Mouse (Mus musculus) MEL (cell line): Measurements from ENCODE around the gene Pla1a. TPM values are rescaled to one million over a fixed set of nuclear protein-coding genes. Genes with fewer than 3 reads are reported as not detected.

Source experiments
- DNase-seq: peaks from one replicate; pipeline ENCODE4 v3.0.0; 2011; ENCODE audit warnings: low read depth, low spot score
- H3K27ac ChIP-seq: 2 replicates; pipeline ENCODE4 v1.5.1; 2012; ENCODE audit warnings: low read depth, mild to moderate bottlenecking, control low read depth, low read length, moderate library complexity; ENCODE audit not compliant: control insufficient read depth
- H3K27me3 ChIP-seq, 2 experiments: fragments of 150-350 bp in 1 of 2; sonication (generic) in 1 of 2; 2 replicates each; pipeline ENCODE4 v1.6.1; 2012; ENCODE audit warnings: low read length in 2 of 2, mild to moderate bottlenecking in 2 of 2, improper control_type of control experiment in 1 of 2, moderate library complexity in 1 of 2; ENCODE audit not compliant: insufficient read depth in 2 of 2, control insufficient read depth in 1 of 2
- H3K36me3 ChIP-seq, 2 experiments: 2 replicates each; pipeline ENCODE4 v1.6.1; 2012 to 2014; ENCODE audit warnings: low read length in 2 of 2, improper control_type of control experiment in 1 of 2, inconsistent platforms in 1 of 2, mild to moderate bottlenecking in 1 of 2; ENCODE audit not compliant: insufficient read depth in 2 of 2, control insufficient read depth in 1 of 2
- H3K4me1 ChIP-seq, 2 experiments: fragments of 150-350 bp in 1 of 2; sonication (generic) in 1 of 2; 2 replicates each; pipeline ENCODE4 v1.6.1; 2012; ENCODE audit warnings: low read length in 2 of 2, improper control_type of control experiment in 1 of 2, mild to moderate bottlenecking in 1 of 2; ENCODE audit not compliant: insufficient read depth in 2 of 2, control insufficient read depth in 1 of 2
- H3K4me3 ChIP-seq, 2 experiments: fragments of 150-350 bp in 1 of 2; sonication (generic) in 1 of 2; 2 replicates each; pipeline ENCODE4 v1.5.1; 2012; ENCODE audit warnings: low read depth in 2 of 2, low read length in 2 of 2, mild to moderate bottlenecking in 2 of 2, moderate library complexity in 2 of 2, control low read depth in 1 of 2, improper control_type of control experiment in 1 of 2; ENCODE audit not compliant: control insufficient read depth in 1 of 2, insufficient read depth in 1 of 2
- H3K79me2 ChIP-seq: 2 replicates; pipeline ENCODE4 v1.6.1; 2012; ENCODE audit warnings: mild to moderate bottlenecking, low read length, moderate library complexity; ENCODE audit not compliant: control insufficient read depth, poor library complexity, insufficient read depth
- H3K9ac ChIP-seq: 2 replicates; pipeline ENCODE4 v1.6.1; 2012; ENCODE audit warnings: low read depth, mild to moderate bottlenecking, control low read depth, low read length, moderate library complexity; ENCODE audit not compliant: control insufficient read depth, poor library complexity, severe bottlenecking
- H3K9me3 ChIP-seq: fragments of 150-350 bp; sonication (generic); replicated peaks from 2 replicates; pipeline ENCODE4 v1.6.1; 2012; ENCODE audit warnings: mild to moderate bottlenecking, low read length, improper control_type of control experiment, moderate library complexity; ENCODE audit not compliant: insufficient read depth
- BHLHE40 ChIP-seq: IDR thresholded peaks from 2 replicates; pipeline ENCODE4 v1.6.1; 2012; ENCODE audit warnings: low read depth, mild to moderate bottlenecking, inconsistent platforms, low read length, improper control_type of control experiment, borderline replicate concordance
- CHD1 ChIP-seq: IDR thresholded peaks from 2 replicates; pipeline ENCODE4 v1.6.1; 2012; ENCODE audit warnings: low read depth, mild to moderate bottlenecking, inconsistent platforms, low read length, improper control_type of control experiment
- CTCF ChIP-seq, 3 experiments: IDR thresholded peaks in 2 of 3; conservative IDR thresholded peaks in 1 of 3; 2 replicates each; pipeline ENCODE4 v1.5.1; 2011 to 2012; ENCODE audit warnings: low read length in 3 of 3, low read depth in 2 of 3, mild to moderate bottlenecking in 2 of 3, improper control_type of control experiment in 1 of 3, inconsistent platforms in 1 of 3, mixed read lengths in 1 of 3, moderate library complexity in 1 of 3; ENCODE audit not compliant: control insufficient read depth in 1 of 3, insufficient read depth in 1 of 3, poor library complexity in 1 of 3, severe bottlenecking in 1 of 3
- EP300 ChIP-seq, 2 experiments: IDR thresholded peaks; 2 replicates each; pipeline ENCODE4 v1.6.1; 2011; ENCODE audit warnings: improper control_type of control experiment in 2 of 2, low read length in 2 of 2, low read depth in 1 of 2, mild to moderate bottlenecking in 1 of 2
- ETS1 ChIP-seq: IDR thresholded peaks from 2 replicates; pipeline ENCODE4 v1.6.1; 2012; ENCODE audit warnings: low read depth, mild to moderate bottlenecking, inconsistent platforms, low read length, improper control_type of control experiment, moderate library complexity
- JUND ChIP-seq: IDR thresholded peaks from 2 replicates; pipeline ENCODE4 v1.6.1; 2011; ENCODE audit warnings: low read depth, mild to moderate bottlenecking, improper control_type of control experiment, low read length
- KAT2A ChIP-seq: conservative IDR thresholded peaks from 2 replicates; pipeline ENCODE4 v1.6.1; 2012; ENCODE audit warnings: low read depth, low read length, improper control_type of control experiment, inconsistent platforms
- MAZ ChIP-seq: IDR thresholded peaks from 2 replicates; pipeline ENCODE4 v1.6.1; 2012; ENCODE audit warnings: low read depth, mild to moderate bottlenecking, inconsistent platforms, low read length, improper control_type of control experiment
- MEF2A ChIP-seq: IDR thresholded peaks from 2 replicates; pipeline ENCODE4 v1.6.1; 2014; ENCODE audit warnings: low read depth, mild to moderate bottlenecking, inconsistent platforms, low read length, improper control_type of control experiment; ENCODE audit not compliant: poor library complexity, insufficient replicate concordance, severe bottlenecking; ENCODE audit errors: extremely low read depth
- MYC ChIP-seq: IDR thresholded peaks from 2 replicates; pipeline ENCODE4 v1.6.1; 2011; ENCODE audit warnings: low read depth, mild to moderate bottlenecking, low read length, improper control_type of control experiment, moderate library complexity
- NELFE ChIP-seq: IDR thresholded peaks from 2 replicates; pipeline ENCODE4 v1.6.1; 2011; ENCODE audit warnings: low read depth, low read length, improper control_type of control experiment
- NRF1 ChIP-seq: IDR thresholded peaks from 2 replicates; pipeline ENCODE4 v1.6.1; 2014; ENCODE audit warnings: low read depth, mild to moderate bottlenecking, inconsistent platforms, low read length, improper control_type of control experiment, moderate library complexity; ENCODE audit not compliant: poor library complexity, insufficient read depth, severe bottlenecking
- TAL1 ChIP-seq: IDR thresholded peaks from 2 replicates; pipeline ENCODE4 v1.6.1; 2012; ENCODE audit warnings: mild to moderate bottlenecking, inconsistent platforms, low read length, moderate library complexity, mixed read lengths
- TBP ChIP-seq: IDR thresholded peaks from 2 replicates; pipeline ENCODE4 v1.8.0; 2011; ENCODE audit warnings: low read depth, low read length, improper control_type of control experiment
- ZC3H11A ChIP-seq: IDR thresholded peaks from 2 replicates; pipeline ENCODE4 v1.6.1; 2012; ENCODE audit warnings: low read depth, mild to moderate bottlenecking, inconsistent platforms, low read length, improper control_type of control experiment
- ZKSCAN1 ChIP-seq: IDR thresholded peaks from 2 replicates; pipeline ENCODE4 v1.6.1; 2012; ENCODE audit warnings: low read depth, mild to moderate bottlenecking, inconsistent platforms, low read length, improper control_type of control experiment, moderate library complexity
- ZMIZ1 ChIP-seq: IDR thresholded peaks from 2 replicates; pipeline ENCODE4 v1.6.1; 2012; ENCODE audit warnings: low read depth, mild to moderate bottlenecking, inconsistent platforms, low read length, improper control_type of control experiment, moderate library complexity
- ZNF384 ChIP-seq: IDR thresholded peaks from 2 replicates; pipeline ENCODE4 v1.6.1; 2012; ENCODE audit warnings: low read depth, mild to moderate bottlenecking, inconsistent platforms, low read length, improper control_type of control experiment
- polyA plus RNA-seq, 2 experiments: library from polyadenylated mRNA; stranded (reverse) in 1 of 2; unstranded in 1 of 2; fragments of >175 nt in 1 of 2; fragments of >200 nt in 1 of 2; gene quantifications; 2 replicates each; pipeline versions ENCODE4 v1.2.1 to v1.2.4; 2012; ENCODE audit warnings: low replicate concordance in 2 of 2, low read depth in 1 of 2; ENCODE audit not compliant: insufficient read length in 2 of 2, insufficient read depth in 1 of 2, missing spikeins in 1 of 2
- total RNA-seq: library from RNA; depleted of rRNA; stranded (reverse); fragments of 300-350 nt; gene quantifications from 2 replicates; pipeline ENCODE4 v1.2.3, GENCODE M21; 2012

The Pla1a gene
- total and polyA plus RNA-seq, 3 experiments: 0.04 TPM; not detected in 2

- Histone ChIP-seq H3K36me3 (no peaks in the 10 kb centered on the region; a peak in 1 of 4 replicates), H3K79me2 (no peaks in the 10 kb centered on the region), H3K4me3 (no peak overlapping the region), H3K9ac (no peak overlapping the region), H3K27me3 (no peaks in the 10 kb centered on the region), H3K4me1 (no peaks in the 10 kb centered on the region), H3K9me3 (no peaks in the 10 kb centered on the region), H3K27ac (no peak overlapping the region)
- TF ChIP-seq ETS1: no peak
- no peak for TF ChIP-seq MEF2A
- TF ChIP-seq NELFE: no peak
- TF ChIP-seq KAT2A: no peak
- no peak for TF ChIP-seq CHD1
- no peak for TF ChIP-seq EP300 (IDR thresholded peaks at IDR 0.05; ENCODE audit: low read depth in 1 of 2, low read length in 2 of 2)
- no peak for TF ChIP-seq ZKSCAN1
- no peak for TF ChIP-seq JUND
- no peak for TF ChIP-seq MAZ
- no peak for TF ChIP-seq NRF1
- no peak for TF ChIP-seq ZNF384
- no peak for TF ChIP-seq TBP
- TF ChIP-seq MYC: no peak
- TF ChIP-seq BHLHE40: no peak
- no peak for TF ChIP-seq CTCF (IDR thresholded peaks at IDR 0.05 in 2 of 3, conservative IDR thresholded peaks at IDR 0.05 in 1 of 3; ENCODE audit: control insufficient read depth in 1 of 3, insufficient read depth in 1 of 3, low read depth in 2 of 3, low read length in 3 of 3, poor library complexity in 1 of 3, severe bottlenecking in 1 of 3)
- no peak for TF ChIP-seq TAL1
- no peak for TF ChIP-seq ZMIZ1
- no peak for DNase-seq
Observed at GRCm38 (mm10) chr16:38445576-38445975, 12.6 kb upstream of the Pla1a start.

- TF ChIP-seq EP300 (IDR thresholded peaks at IDR 0.05; ENCODE audit: low read depth in 1 of 2, low read length in 2 of 2) (no peak), TBP (no peak), JUND (no peak), ZC3H11A (no peak), NRF1 (no peak)
- TF ChIP-seq, all 39 proteins: peak for 0
- H3K27ac ChIP-seq: no peak overlapping the region
- H3K9me3 ChIP-seq: no peaks in the 10 kb centered on the region
- H3K4me1 ChIP-seq: no peaks in the 10 kb centered on the region
- H3K36me3 ChIP-seq: no peaks in the 10 kb centered on the region; a peak in 1 of 4 replicates
- H3K27me3 ChIP-seq: no peaks in the 10 kb centered on the region
- H3K4me3 ChIP-seq: no peak overlapping the region
- no peak overlapping the region for H3K9ac ChIP-seq
- H3K79me2 ChIP-seq: no peaks in the 10 kb centered on the region
- DNase-seq: no peak
Observed at GRCm38 (mm10) chr16:38445046-38445445, 12.1 kb upstream of the Pla1a start.
